Mouse (Mus musculus): Measurements from ENCODE around the gene Upk1a. TPM values are rescaled to one million over a fixed set of nuclear protein-coding genes. Genes with fewer than 3 reads are reported as not detected.

The Upk1a gene
- polyA plus RNA-seq, 1 experiment from 2014 or later: 0.70 TPM

- WGBS: 90% methylated on average over 9 of the region's 9 CpGs
- H3K9ac ChIP-seq (ENCODE audit: low read depth, low read length): no peak overlapping the region
- H3K9me3 ChIP-seq (ENCODE audit: control insufficient read depth, low read length): no peaks in the 10 kb centered on the region
- no peak overlapping the region for H3K27ac ChIP-seq (ENCODE audit: low read depth, low read length)
- H3K4me1 ChIP-seq (ENCODE audit: control insufficient read depth, insufficient read depth, low read depth, low read length): peaks cover 9% of the 10 kb centered on the region
- H3K4me2 ChIP-seq (ENCODE audit: low read length): no peak overlapping the region
- ATAC-seq: no peak
- no peaks in the 10 kb centered on the region for H3K27me3 ChIP-seq (replicated peaks; ENCODE audit: control insufficient read depth, insufficient read depth, low read length)
- H3K4me3 ChIP-seq (ENCODE audit: low read length): no peak overlapping the region
- peaks cover 35% of the 10 kb centered on the region for H3K36me3 ChIP-seq (ENCODE audit: control insufficient read depth, insufficient read depth, low read length)
These were observed 46.6 kb downstream of the Upk1a start for GRCm38 (mm10) chr7:30566033-30566432.

- no peak within 1 kb of the TSS for H3K4me2 ChIP-seq (ENCODE audit: low read length)
- no peak within 1 kb of the TSS; the same call in 1 of the 2 replicates for H3K27ac ChIP-seq (ENCODE audit: low read depth, low read length)
- 94% methylated on average over 12 of the region's 12 CpGs for WGBS
- peaks cover 29% of the 10 kb centered on the region for H3K36me3 ChIP-seq (ENCODE audit: control insufficient read depth, insufficient read depth, low read length)
- H3K4me3 ChIP-seq (ENCODE audit: low read length): peak within 1 kb of the TSS; percentile 82; the same call in 1 of the 2 replicates
- no peaks in the 10 kb centered on the region for H3K27me3 ChIP-seq (replicated peaks; ENCODE audit: control insufficient read depth, insufficient read depth, low read length)
- no peak within 1 kb of the TSS for H3K9ac ChIP-seq (ENCODE audit: low read depth, low read length)
- peaks cover 11% of the 10 kb centered on the region for H3K4me1 ChIP-seq (ENCODE audit: control insufficient read depth, insufficient read depth, low read depth, low read length)
- H3K9me3 ChIP-seq (ENCODE audit: control insufficient read depth, low read length): no peaks in the 10 kb centered on the region
- ATAC-seq: no peak
These were observed 47.6 kb downstream of the Upk1a start, which contains the start of gene Igflr1 for GRCm38 (mm10) chr7:30564970-30565571. TSS of gene Igflr1 (plus strand) at chr7:30565427.

- H3K4me2 ChIP-seq (ENCODE audit: low read length): peak overlapping the region; percentile 89
- H3K27me3 ChIP-seq (replicated peaks; ENCODE audit: control insufficient read depth, insufficient read depth, low read length): no peaks in the 10 kb centered on the region
- H3K4me3 ChIP-seq (ENCODE audit: low read length): peak overlapping the region; percentile 82
- H3K9ac ChIP-seq (ENCODE audit: low read depth, low read length): peak overlapping the region; percentile 83
- H3K36me3 ChIP-seq (ENCODE audit: control insufficient read depth, insufficient read depth, low read length): peaks cover 18% of the 10 kb centered on the region
- 24% methylated on average over 6 of the region's 6 CpGs for WGBS
- H3K27ac ChIP-seq (ENCODE audit: low read depth, low read length): peak overlapping the region; percentile 93
- H3K9me3 ChIP-seq (ENCODE audit: control insufficient read depth, low read length): no peaks in the 10 kb centered on the region
- H3K4me1 ChIP-seq (ENCODE audit: control insufficient read depth, insufficient read depth, low read depth, low read length): peaks cover 17% of the 10 kb centered on the region
- ATAC-seq: no peak
These were observed 48.8 kb downstream of the Upk1a start for GRCm38 (mm10) chr7:30563906-30564280.

GRCm38 (mm10) chr7:30563117-30563905 is 49.3 kb downstream of the Upk1a start, which contains the start of the genes U2af1l4, Gm49396 and Psenen:
TSS of gene U2af1l4 (plus strand) at chr7:30563301.
TSS of gene Gm49396 (plus strand) at chr7:30563344.
TSS of gene Psenen (minus strand) at chr7:30563627.
- peak within 1 kb of the TSS; percentile 93 for H3K27ac ChIP-seq (ENCODE audit: low read depth, low read length)
- H3K4me3 ChIP-seq (ENCODE audit: low read length): peak within 1 kb of the TSS; percentile 82
- no peaks in the 10 kb centered on the region for H3K27me3 ChIP-seq (replicated peaks; ENCODE audit: control insufficient read depth, insufficient read depth, low read length)
- peak within 1 kb of the TSS; percentile 89 for H3K4me2 ChIP-seq (ENCODE audit: low read length)
- peaks cover 22% of the 10 kb centered on the region for H3K4me1 ChIP-seq (ENCODE audit: control insufficient read depth, insufficient read depth, low read depth, low read length)
- H3K9ac ChIP-seq (ENCODE audit: low read depth, low read length): peak within 1 kb of the TSS; percentile 83
- peak; percentile 84 for ATAC-seq
- H3K9me3 ChIP-seq (ENCODE audit: control insufficient read depth, low read length): no peaks in the 10 kb centered on the region
- peaks cover 13% of the 10 kb centered on the region for H3K36me3 ChIP-seq (ENCODE audit: control insufficient read depth, insufficient read depth, low read length)
- under 1% methylated on average over 45 of the region's 45 CpGs for WGBS

- Histone ChIP-seq H3K9me3 (ENCODE audit: control insufficient read depth, low read length) (no peaks in the 10 kb centered on the region), H3K4me1 (ENCODE audit: control insufficient read depth, insufficient read depth, low read depth, low read length) (peaks cover 25% of the 10 kb centered on the region), H3K36me3 (ENCODE audit: control insufficient read depth, insufficient read depth, low read length) (peaks cover 9% of the 10 kb centered on the region), H3K27me3 (replicated peaks; ENCODE audit: control insufficient read depth, insufficient read depth, low read length) (no peaks in the 10 kb centered on the region), H3K27ac (ENCODE audit: low read depth, low read length) (peak overlapping the region; percentile 71), H3K9ac (ENCODE audit: low read depth, low read length) (peak overlapping the region; percentile 69), H3K4me3 (ENCODE audit: low read length) (peak overlapping the region; percentile 82), H3K4me2 (ENCODE audit: low read length) (peak overlapping the region; percentile 89)
- 1% methylated on average over 27 of the region's 27 CpGs for WGBS
- ATAC-seq: no peak
These were observed 50.0 kb downstream of the Upk1a start for GRCm38 (mm10) chr7:30562526-30563116.

- no peak overlapping the region; the same call in 1 of the 2 replicates for H3K4me2 ChIP-seq (ENCODE audit: low read length)
- H3K27me3 ChIP-seq (replicated peaks; ENCODE audit: control insufficient read depth, insufficient read depth, low read length): no peaks in the 10 kb centered on the region
- no peak overlapping the region for H3K9ac ChIP-seq (ENCODE audit: low read depth, low read length)
- WGBS: 48% methylated on average over 2 of the region's 2 CpGs
- H3K27ac ChIP-seq (ENCODE audit: low read depth, low read length): no peak overlapping the region
- peaks cover 19% of the 10 kb centered on the region for H3K36me3 ChIP-seq (ENCODE audit: control insufficient read depth, insufficient read depth, low read length)
- no peak overlapping the region for H3K4me3 ChIP-seq (ENCODE audit: low read length)
- H3K4me1 ChIP-seq (ENCODE audit: control insufficient read depth, insufficient read depth, low read depth, low read length): peaks cover 25% of the 10 kb centered on the region
- no peak for ATAC-seq
- H3K9me3 ChIP-seq (ENCODE audit: control insufficient read depth, low read length): no peaks in the 10 kb centered on the region
These were observed 52.4 kb downstream of the Upk1a start for GRCm38 (mm10) chr7:30560296-30560695.

GRCm38 (mm10) chr7:30559443-30559954 is 53.1 kb downstream of the Upk1a start, which contains the start of gene Lin37:
TSS of gene Lin37 (minus strand) at chr7:30559838.
- peak within 1 kb of the TSS; percentile 99 for H3K4me2 ChIP-seq (ENCODE audit: low read length)
- peak within 1 kb of the TSS; percentile 74 for H3K9ac ChIP-seq (ENCODE audit: low read depth, low read length)
- peak within 1 kb of the TSS; percentile 64 for H3K27ac ChIP-seq (ENCODE audit: low read depth, low read length)
- peak; percentile 90 for ATAC-seq
- H3K36me3 ChIP-seq (ENCODE audit: control insufficient read depth, insufficient read depth, low read length): peaks cover 23% of the 10 kb centered on the region
- peak within 1 kb of the TSS; percentile 62 for H3K4me3 ChIP-seq (ENCODE audit: low read length)
- peaks cover 25% of the 10 kb centered on the region for H3K4me1 ChIP-seq (ENCODE audit: control insufficient read depth, insufficient read depth, low read depth, low read length)
- no peaks in the 10 kb centered on the region for H3K9me3 ChIP-seq (ENCODE audit: control insufficient read depth, low read length)
- under 1% methylated on average over 20 of the region's 20 CpGs for WGBS
- H3K27me3 ChIP-seq (replicated peaks; ENCODE audit: control insufficient read depth, insufficient read depth, low read length): no peaks in the 10 kb centered on the region

GRCm38 (mm10) chr7:30558656-30559442 is 53.8 kb downstream of the Upk1a start:
- H3K9ac ChIP-seq (ENCODE audit: low read depth, low read length): peak overlapping the region; percentile 74
- H3K36me3 ChIP-seq (ENCODE audit: control insufficient read depth, insufficient read depth, low read length): peaks cover 23% of the 10 kb centered on the region
- H3K4me1 ChIP-seq (ENCODE audit: control insufficient read depth, insufficient read depth, low read depth, low read length): peaks cover 20% of the 10 kb centered on the region
- no peaks in the 10 kb centered on the region for H3K9me3 ChIP-seq (ENCODE audit: control insufficient read depth, low read length)
- peak; percentile 0; the same call in 1 of the 2 replicates for ATAC-seq
- peak overlapping the region; percentile 64 for H3K27ac ChIP-seq (ENCODE audit: low read depth, low read length)
- peak overlapping the region; percentile 62 for H3K4me3 ChIP-seq (ENCODE audit: low read length)
- WGBS: 16% methylated on average over 12 of the region's 12 CpGs
- H3K4me2 ChIP-seq (ENCODE audit: low read length): peak overlapping the region; percentile 99
- no peaks in the 10 kb centered on the region for H3K27me3 ChIP-seq (replicated peaks; ENCODE audit: control insufficient read depth, insufficient read depth, low read length)
